Mouse (Mus musculus) regulatory T cell (primary cell): Measurements from ENCODE around the gene Ecpas.

Experiments
- in situ Hi-C: fragments of 300-600 bp; cut with MboI, MseI; formaldehyde crosslinking; loops from one replicate; pipeline ENCODE4 v1.15.1; 2025; ENCODE audit warnings: high pct_unique_total_duplicates

Ecpas gene

GRCm38 (mm10) chr4:58911069-58911830 lies 1.3 kb downstream of the Ecpas start:
- in situ Hi-C loops = no loop called here

GRCm38 (mm10) chr4:58910175-58911068 lies 2.1 kb downstream of the Ecpas start:
- in situ Hi-C loops = no loop called here

- in situ Hi-C loops = no loop called here
These were observed 5.1 kb downstream of the Ecpas start for GRCm38 (mm10) chr4:58907453-58907852.

- in situ Hi-C loops = no loop called here
These were observed 14.2 kb downstream of the Ecpas start for GRCm38 (mm10) chr4:58898318-58898717.

GRCm38 (mm10) chr4:58897436-58897835 lies 15.1 kb downstream of the Ecpas start:
- in situ Hi-C loops = no loop called here

- in situ Hi-C loops = no loop called here
These were observed 18.1 kb downstream of the Ecpas start for GRCm38 (mm10) chr4:58894399-58894798.

- in situ Hi-C loops = no loop called here
These were observed 22.3 kb downstream of the Ecpas start for GRCm38 (mm10) chr4:58890035-58890782.

- in situ Hi-C loops = no loop called here
These were observed 24.0 kb downstream of the Ecpas start for GRCm38 (mm10) chr4:58888568-58888967.

- in situ Hi-C loops = no loop called here
These were observed 24.9 kb downstream of the Ecpas start for GRCm38 (mm10) chr4:58887626-58888025.

GRCm38 (mm10) chr4:58886778-58887177 lies 25.8 kb downstream of the Ecpas start:
- in situ Hi-C loops = no loop called here

GRCm38 (mm10) chr4:58885341-58885740 lies 27.2 kb downstream of the Ecpas start:
- in situ Hi-C loops = no loop called here

GRCm38 (mm10) chr4:58883841-58884240 lies 28.7 kb downstream of the Ecpas start:
- in situ Hi-C loops = no loop called here

- in situ Hi-C loops = no loop called here
These were observed 38.2 kb downstream of the Ecpas start for GRCm38 (mm10) chr4:58874373-58874772.

GRCm38 (mm10) chr4:58867242-58867641 lies 45.3 kb downstream of the Ecpas start:
- in situ Hi-C loops = no loop called here

GRCm38 (mm10) chr4:58832908-58833307 lies 79.6 kb downstream of the Ecpas start:
- in situ Hi-C loops = no loop called here

- in situ Hi-C loops = no loop called here
These were observed 86.6 kb downstream of the Ecpas start for GRCm38 (mm10) chr4:58825921-58826320.

- in situ Hi-C loops = no loop called here
These were observed 124.9 kb downstream of the Ecpas start, which contains the start of gene Olfr267 for GRCm38 (mm10) chr4:58787616-58788015. Gene Olfr267 (minus strand): TSS chr4:58787716.

GRCm38 (mm10) chr4:58786659-58787058 lies 125.9 kb downstream of the Ecpas start:
- in situ Hi-C loops = no loop called here

- in situ Hi-C loops = no loop called here
These were observed 149.1 kb downstream of the Ecpas start for GRCm38 (mm10) chr4:58763417-58763816.

- in situ Hi-C loops = no loop called here
These were observed 163.0 kb downstream of the Ecpas start for GRCm38 (mm10) chr4:58749510-58749909.

- in situ Hi-C loops = no loop called here
These were observed 163.4 kb downstream of the Ecpas start for GRCm38 (mm10) chr4:58749101-58749500.
